Mouse (Mus musculus): ENCODE measurements around the gene Rusc1.

DNA sequence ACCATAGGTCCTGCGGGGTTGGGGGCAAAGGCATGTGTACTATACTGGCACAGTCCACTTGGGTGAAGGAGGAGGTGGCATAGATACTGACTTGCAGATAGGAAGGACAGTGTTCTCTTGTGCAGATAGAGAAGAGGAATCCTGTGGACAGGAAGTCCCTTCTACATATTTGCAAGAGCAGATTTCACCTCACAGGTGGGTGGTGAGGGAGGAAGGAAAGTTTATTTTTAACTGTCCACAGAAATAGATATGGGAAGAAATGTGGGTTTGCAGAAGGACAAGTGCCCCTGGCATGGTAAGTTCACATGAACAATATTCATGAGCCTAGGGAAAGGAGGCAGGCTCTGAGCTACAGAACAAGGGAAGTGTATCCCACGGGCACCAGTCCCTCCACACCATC is 9.0 kb downstream of the Rusc1 start:
- no peak for TF ChIP-seq NANOG (IDR thresholded peaks at IDR 0.05; ENCODE audit: borderline replicate concordance, low read length)
- no peak for TF ChIP-seq CTCF (conservative IDR thresholded peaks at IDR 0.05; ENCODE audit: low read length)

Measured in E14TG2a.4 (cell line).